Mouse (Mus musculus) urinary bladder, postnatal 36 days (tissue): ENCODE results near the gene Olfr715b.
"Not testable (repeated sequence)": the region's sequence is repeated elsewhere in the genome, so short reads cannot be mapped to it uniquely, and the experiment has no call there.

Experiments used
- DNase-seq, 2 experiments: peaks; one replicate each; pipeline ENCODE4 v3.0.0; 2022; ENCODE audit warnings: low spot score in 2 of 2, mixed read lengths in 1 of 2

Gene Olfr715b

DNA sequence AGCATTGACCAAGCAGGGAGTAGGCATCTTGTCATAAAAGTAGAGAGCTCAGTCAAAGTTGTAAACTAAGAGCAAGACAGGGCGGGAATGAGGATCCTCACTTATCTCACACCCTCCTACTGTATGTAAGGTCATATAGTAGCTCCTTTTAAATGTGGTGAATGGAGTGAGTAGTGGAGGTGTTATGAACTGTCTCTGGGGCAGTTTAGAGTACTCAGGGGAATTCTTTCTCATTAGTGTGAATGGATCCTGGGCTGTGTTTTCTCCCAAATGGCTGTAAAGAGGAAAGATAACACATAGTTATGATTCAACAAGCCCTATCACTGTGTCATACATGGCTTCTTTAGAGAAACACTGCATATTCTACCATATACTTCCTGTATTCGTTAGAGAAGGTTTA, at the start of gene Olfr715b:
TSS of gene Olfr715b (minus strand) at position 101 of the 400 bp plus-strand sequence.
- DNase-seq, result not testable (repeated sequence)

DNA sequence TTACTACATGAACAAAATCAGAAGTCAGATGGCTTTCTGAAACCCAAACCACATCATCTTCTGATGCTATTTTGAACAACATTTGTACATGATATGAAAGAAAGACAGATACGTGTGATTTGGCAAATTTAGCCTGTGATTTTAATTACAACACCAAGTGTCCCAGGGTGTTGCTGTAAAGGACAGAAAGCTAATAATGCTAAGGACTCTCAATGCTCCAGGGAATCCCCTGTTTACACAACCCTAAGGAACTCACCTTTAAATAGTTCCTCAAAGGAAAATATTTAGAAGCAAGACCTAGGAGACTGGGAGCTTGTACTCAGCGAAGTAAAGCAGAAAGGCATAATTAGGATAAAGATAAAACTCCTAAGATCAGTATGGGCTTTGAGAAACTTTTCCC, 27.9 kb upstream of the Olfr715b start, which contains the start of gene Olfr716:
TSS of gene Olfr716 (plus strand) at position 301 of the 400 bp plus-strand sequence.
- not testable (repeated sequence) for DNase-seq

DNA sequence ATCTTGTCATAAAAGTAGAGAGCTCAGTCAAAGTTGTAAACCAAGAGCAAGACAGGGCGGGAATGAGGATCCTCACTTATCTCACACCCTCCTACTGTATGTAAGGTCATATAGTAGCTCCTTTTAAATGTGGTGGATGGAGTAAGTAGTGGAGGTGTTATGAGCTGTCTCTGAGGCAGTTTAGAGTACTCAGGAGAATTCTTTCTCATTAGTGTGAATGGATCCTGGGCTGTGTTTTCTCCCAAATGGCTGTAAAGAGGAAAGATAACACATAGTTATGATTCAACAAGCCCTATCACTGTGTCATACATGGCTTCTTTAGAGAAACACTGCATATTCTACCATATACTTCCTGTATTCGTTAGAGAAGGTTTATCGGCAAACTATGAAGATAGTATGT, 20.8 kb upstream of the Olfr715b start, which contains the start of gene Olfr715:
TSS of gene Olfr715 (minus strand) at position 101 of the 400 bp plus-strand sequence.
- DNase-seq, result not testable (repeated sequence)

DNA sequence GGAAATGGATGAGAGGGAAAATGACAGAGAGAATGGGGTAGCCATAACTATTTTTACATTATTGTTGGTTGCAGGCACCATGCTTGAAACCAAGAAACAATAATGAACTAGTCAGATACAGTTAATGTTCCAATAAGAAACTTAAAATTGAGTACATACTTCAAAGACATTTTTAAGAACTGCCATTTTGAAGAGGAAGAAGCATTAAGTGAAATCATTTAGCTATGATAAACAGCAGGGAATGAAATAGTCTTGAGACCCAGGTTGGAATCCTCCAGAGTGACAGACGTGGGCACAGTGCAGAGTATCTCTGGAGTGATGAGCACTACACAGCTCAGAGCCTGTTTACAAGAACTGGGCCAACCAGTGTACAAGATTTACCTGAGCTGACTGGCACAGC, 17.2 kb downstream of the Olfr715b start, which contains the start of gene Olfr17:
TSS of gene Olfr17 (plus strand) at position 301 of the 400 bp plus-strand sequence.
- no peak for DNase-seq

DNA sequence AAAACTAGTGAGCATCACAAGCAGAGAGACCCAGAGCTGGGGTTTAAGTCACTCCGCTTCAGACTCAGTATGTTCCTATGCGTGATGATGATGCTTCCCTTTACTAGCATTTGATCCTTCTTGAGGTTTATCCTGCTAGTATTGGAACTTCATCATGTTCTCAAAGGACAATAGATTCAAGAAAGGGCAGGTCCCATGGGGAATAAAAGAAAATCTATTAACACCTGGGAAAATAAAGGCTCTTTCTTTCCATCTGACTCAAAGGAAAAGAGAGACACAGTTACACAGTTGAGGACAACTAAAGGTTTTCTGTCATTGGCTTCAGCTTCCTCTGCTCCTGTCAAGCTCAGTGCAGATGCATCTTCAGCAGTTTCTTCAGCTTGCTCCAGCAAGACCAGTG, 39.5 kb downstream of the Olfr715b start, which contains the start of gene Olfr714:
TSS of gene Olfr714 (plus strand) at position 301 of the 400 bp plus-strand sequence.
- DNase-seq, result no peak
